Mouse (Mus musculus) frontal cortex, adult 2 months (tissue): ENCODE measurements around the gene Ext2. TPM values are rescaled to one million over a fixed set of nuclear protein-coding genes. Genes with fewer than 3 reads are reported as not detected.

Experiments
- DNase-seq, 2 experiments: peaks; one replicate each; pipeline ENCODE4 v3.0.0; 2022; ENCODE audit warnings: low spot score in 1 of 2; ENCODE audit errors: extremely low spot score in 1 of 2
- polyA plus RNA-seq: library from polyadenylated mRNA; depleted of rRNA; stranded (reverse); fragments of >200 nt; gene quantifications from 2 replicates; pipeline ENCODE4 v1.2.3, GENCODE M21; 2012

The Ext2 gene
- polyA plus RNA-seq, 1 experiment: 28.9 TPM

DNA sequence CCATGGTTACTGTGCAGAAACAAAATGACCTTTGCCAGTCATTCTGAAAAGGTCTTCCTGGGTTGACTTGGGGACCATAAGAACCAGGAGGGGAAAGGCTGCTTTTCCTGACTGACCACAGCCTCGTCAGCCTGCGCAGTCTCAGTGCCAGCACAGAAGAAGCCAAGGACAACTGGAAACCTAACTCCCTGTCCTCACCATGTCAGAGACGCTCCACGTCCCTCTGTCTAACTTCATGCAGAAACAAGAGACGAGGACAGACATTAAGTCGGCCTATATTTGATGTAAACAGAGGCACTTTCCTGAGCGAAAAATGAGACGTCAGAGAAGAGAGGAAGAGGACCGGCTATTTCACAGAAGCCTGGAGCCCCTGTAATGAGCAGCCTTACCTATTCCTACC, 76.6 kb downstream of the Ext2 start:
- no peak for DNase-seq

DNA sequence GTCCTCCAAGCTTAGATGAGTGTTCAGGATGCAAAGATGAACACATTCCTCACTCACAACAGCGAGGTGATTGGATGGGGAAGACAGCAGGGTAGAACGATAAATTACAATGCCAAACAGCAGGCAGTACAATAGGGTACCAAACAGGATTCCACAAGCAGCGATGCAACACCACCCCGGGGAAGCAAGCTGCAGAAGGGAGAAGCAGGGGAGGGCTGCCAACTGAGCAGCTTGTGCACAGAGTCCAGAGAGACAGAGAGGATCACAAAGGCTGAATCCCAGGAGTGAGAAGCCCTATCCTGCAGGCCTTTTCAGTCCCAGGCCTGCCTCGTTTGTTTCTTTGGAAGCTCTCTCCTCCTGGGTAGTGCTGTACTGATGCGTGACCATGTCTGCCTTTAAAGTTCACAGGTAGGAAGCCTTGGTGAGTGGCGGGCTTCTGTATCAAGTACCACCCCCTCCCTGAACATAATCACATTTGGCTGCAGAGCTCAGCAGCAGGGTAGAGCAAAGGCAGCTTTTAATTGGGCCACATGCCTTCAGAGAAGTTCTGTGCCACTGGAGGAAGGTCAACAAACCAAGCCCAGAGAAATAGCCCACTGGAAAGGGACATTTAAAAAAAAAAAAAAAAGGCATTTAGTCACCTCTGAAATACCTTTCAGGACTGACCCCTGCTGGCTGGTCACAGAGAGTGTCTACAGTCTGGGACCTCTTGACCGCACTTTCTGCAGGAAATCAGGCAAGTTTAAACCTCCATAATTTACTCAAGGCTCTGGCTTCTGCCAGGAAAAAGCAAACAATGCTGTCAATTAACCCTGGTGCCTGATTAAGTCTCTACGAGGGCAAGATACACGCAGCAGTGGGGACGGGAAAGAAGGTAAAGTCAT, 77.8 kb downstream of the Ext2 start:
- peak in 1 of 2 experiments; percentile 32 for DNase-seq

DNA sequence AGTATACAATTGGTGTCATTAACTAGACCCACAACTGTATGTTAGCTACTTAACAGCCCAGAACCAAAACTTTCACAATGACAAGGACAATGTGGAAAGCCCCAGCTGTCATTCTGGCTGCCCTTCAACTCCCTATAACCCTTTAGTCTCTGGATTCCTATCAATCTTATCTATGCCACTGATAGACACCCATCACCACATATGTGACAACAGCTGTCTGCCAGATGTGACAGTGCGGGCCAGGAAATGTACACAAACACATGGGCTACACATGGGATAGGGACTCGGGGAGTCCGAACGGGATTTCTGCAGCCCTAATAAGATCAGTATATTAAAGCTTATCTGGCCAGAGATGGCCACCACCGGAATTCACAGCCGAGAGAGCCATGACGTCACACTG, 80.7 kb downstream of the Ext2 start:
- DNase-seq: no peak

DNA sequence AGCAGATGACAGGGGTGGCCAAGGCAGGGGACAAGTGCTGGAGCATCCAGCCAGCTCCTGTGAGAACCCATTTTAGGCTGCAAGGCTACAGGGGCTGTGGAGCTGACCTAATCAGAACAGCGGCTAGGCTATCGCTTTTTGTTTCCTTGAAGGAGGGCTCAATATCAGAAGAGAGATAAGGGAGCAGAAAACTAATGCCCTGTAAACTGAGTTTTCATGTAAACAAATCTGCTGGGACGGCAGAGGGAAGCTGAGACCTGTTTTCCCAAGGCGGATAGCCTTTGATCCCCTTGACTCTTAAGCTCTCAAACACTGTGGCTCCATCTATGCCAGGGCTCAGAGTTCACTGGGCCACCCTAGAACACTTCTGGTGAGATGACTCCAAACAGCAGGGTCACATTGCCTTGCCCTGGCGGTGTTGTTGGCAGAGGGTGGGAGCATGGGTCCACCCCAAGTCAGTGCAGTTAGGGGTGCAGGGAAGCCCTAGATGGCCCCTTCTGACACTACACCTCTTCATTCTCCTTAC, 83.3 kb downstream of the Ext2 start:
- no peak for DNase-seq

DNA sequence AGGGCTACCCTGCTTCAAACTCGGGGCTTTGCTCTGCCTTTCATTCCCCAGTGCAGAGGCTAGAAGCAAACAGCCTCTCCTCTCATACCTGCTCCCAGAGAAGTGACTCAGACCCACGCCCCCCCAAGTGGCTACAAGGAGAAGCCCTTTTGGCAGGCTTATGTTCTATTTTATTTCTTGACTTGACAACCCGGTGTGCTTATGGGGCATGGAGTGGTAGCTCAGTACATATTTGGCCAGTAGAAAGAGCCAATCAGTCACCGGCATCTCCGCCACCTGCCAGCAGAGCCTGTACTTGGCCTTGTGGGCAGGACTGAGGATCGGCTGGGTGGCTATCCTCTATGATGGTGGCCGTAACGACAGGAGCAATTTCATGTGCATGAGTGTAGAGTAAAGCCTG, 85.2 kb downstream of the Ext2 start:
- no peak for DNase-seq

DNA sequence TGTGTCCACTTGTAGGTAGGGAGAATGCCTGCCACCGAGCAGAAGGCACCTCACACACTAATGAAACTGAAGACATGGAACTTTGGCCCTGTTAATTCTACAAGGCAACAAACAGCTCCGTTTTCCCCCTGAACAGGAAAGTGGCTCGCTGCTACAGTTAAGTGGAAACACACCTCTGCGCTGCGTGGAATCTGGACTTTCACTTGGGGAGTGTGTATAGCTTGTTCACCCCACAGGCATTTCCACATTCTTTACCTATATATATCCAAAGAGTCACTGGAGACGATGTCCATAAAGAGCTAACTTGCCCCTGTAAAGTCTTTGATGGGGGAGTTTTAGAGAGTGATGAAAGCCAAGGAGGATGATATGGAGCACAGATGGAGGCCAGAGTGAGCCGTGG, 89.7 kb downstream of the Ext2 start:
- DNase-seq: no peak

DNA sequence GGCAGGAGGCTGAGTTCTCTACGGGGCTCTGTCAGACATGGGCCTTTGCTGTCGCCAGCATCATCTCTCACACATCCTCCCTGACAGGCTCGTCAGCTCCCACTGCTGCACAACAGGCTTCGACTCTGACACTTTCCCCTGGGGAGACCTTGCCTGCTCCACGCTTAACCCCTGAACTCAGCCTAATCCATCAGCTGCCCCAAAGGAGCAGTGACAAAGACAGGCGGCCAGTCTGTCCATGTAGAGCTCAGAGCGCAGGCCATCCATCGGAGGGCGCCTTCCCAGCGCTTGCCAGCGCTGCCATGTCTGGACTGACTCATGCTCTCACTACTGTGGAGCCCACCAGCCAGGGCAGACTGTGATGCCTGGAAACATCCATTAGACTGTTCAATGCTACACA, 92.8 kb downstream of the Ext2 start:
- no peak for DNase-seq

DNA sequence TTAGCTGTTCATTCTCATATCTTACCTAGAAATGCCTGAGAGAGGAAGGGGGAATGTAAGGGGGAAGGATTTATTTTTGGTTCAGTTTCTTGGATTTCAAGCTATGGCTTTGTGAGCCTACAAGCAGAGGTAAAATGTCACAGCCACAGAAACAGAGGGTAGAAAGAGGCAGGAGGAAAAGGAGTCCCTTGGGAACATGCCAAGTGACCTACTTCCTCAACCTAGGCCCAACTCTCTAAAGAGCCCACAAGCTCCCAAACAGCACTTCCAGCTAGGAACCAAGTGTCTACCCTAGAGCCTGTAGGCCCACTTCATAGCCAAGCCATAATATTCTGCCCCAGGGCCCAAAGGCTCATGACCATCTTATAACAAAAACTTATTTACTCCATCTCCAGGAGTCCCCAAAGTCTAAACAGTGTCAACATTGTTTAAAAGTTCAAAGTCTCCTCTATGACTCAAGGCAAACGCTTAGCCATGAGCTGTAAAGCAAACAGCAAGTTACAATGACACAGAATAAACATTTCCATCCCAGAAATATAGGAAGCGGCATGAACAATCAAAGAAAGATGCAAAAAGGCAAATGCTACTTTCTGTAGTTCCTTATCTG, 99.1 kb downstream of the Ext2 start:
- DNase-seq: no peak

DNA sequence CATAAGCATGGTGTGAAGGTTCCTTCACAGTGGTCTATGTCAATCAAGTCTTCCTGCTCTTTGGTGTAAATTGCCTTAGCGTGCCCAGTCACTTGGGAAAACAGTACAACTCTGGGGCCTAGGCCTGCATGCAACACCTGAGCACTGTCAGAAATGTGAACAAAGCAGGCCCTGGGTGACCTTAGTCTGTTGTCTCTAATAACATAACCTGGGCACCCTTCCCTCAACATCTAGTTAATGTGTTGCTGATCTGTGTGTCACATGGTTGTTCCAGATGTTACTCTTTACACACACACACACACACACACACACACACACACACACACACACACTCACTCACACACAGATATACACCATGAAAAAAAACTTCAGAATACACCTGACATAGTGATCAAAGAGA, 101.4 kb downstream of the Ext2 start:
- no peak for DNase-seq

DNA sequence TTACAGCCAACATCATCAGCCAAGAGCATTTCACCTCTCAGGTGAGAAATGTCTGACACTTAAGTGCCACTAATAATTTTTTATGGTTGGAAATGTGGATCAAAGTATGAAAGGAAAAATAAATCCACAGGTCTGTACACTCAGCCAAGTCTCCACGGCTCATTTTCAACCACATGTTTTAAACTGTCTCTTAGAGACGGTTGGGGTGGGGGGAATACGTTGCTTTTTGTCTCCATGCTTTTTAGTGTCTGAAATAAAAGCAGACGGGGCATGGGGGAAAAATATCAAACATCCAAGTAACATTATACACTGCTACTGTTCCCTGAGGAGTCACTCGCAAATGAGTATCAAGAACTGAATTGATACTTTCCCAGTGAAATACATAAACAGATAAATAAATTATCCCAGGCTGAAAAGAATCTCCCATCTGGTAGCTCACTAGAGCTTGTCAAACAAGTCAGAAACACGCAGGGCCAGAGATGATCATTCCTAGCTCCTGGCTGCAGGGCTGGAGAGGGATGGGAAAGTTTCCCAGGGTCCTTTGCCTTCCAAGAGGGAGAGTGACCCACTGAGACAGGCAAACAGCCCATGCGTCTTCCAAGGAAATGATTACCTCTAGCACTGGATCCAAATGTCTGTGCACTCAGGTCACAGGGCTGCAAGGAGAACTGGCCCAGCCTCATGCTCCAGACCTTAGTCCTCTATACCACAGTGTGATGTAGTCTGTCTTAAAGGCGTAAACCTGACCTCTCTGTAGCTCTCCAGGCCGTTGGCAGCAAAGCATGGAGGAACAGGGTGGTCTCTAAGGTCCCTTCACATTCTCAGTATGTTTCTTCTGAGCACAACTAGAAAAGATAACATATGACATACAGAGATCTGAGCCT, 102.3 kb downstream of the Ext2 start:
- no peak for DNase-seq

DNA sequence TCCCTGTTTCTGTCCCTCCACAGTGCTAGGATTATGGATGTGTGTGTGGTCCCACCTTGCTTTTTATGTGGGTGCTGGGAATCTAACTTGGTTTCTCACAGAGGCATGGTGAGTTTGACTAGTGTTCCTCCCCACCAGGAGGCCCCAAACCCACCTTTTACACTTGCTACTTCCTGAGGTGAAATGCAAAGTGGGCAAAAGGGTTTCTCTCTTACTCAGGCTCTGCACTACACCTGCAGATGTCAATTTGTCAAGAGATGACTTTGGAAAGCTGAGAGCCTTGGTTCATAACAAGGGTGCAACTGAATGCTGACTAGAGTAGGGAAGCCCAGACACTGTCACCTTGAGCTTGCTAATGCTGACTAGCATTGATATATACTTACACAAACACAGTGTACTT, 109.1 kb downstream of the Ext2 start:
- DNase-seq: no peak

DNA sequence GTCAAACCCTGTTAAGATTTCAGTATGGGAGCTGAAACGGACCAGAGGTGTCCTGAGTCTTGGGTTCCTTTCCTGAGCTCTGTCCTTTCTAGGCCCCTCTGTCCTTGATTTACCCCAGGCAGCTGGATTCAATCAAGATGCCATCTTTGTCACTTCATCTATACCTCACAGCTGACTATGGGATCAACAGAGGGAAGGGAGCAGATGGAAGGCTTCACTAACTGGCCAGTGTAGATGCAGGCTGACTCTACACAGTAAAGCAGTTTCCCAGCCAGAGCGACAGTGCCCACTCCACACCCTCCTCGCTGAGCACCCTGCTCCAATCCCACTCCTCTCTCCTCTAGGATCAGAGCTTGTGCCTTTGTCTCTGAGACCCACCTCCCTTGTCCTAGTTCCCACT, 110.9 kb downstream of the Ext2 start:
- DNase-seq: no peak

DNA sequence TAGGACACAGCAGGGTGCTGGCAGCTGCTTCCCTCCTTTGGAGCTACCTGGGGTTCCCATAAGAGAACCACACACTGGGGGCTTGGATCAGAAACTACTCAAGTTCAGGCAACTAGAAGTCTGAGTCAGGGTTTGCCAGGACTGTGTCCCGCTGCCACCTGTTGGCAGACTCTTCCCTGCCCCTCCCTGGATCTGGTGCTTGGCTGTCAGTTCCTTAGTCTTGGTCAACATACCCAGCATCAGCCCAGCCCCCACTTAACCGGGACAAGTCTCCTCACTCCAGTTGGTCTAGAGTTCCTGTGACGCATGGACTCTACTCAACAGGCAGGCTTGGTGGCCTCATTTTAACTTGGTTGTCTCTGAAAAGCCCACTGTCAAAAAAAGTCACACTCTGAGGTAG, 112.7 kb downstream of the Ext2 start:
- no peak for DNase-seq

DNA sequence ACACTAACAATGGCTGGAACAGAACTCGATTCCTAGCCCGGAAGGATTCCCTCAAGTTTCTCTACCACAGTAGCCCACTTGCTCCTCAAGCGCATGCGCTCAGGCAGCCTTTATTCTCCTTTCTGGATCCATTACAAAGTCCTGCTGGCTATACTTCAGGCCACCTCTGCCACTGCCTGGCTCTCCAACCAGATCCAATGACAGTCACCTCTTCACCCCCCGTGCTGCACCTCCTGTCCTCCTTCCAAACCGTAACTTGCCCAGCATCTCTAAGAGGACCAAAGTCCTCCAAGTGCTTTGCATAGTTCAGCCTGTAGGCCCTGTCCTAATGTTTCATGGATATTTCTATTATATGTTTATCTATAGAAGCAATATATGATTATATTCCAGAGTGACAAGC, 113.1 kb downstream of the Ext2 start:
- no peak for DNase-seq

DNA sequence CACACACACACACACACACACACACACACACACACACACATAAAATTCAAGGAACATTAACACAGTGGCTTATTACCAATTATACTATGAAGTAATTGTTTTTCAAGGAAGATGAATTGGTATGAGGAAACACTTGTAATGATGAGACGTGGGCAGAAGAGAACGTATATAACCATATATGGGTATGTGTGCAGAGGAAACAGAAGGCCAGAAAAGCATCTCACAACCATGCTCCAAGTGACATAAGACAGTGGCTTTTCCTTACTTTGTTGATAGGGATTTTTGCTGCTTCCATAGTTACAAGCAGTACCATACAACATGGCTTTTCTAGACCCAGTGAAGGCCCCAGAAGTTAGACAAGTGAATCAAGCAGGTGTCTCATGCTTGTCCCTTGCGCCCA, 115.5 kb downstream of the Ext2 start:
- peak in 1 of 2 experiments; percentile 12 for DNase-seq

DNA sequence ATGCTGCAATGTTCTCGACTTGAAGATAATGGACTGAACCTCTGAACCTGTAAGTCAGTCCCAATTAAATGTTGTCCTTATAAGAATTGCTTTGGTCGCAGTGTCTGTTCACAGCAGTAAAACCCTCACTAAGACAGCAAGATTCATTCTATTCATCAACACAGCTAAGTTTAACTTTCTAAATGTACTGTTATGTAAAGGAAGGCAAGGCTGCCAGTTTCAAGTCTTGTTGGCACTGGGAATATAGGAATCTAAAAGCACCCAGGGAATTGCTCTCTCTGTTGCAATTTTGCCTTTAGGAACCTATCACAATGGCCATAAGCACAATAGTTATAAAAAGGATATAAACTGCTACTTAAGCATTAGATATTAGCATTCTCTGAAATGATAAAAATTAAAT, 116.0 kb downstream of the Ext2 start:
- DNase-seq: peak in 1 of 2 experiments; percentile 45

DNA sequence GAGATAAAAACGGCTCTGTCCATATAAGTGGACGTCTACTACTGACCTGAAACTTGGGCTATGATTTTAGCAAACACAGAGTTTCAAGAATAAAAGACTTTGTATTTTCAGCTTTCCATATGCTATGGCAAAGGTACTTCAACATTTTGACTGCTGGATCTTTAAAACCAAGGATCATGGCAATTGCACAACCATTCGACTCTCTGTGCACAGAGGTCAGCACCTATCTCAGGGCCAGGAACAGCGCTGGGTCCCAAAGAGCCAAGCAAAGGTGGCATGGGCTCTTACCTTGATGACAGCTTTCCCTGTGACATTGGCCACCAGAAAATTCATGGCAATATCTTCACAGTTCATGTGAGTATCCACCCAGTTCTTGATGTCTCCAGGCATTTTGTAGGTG, 118.2 kb downstream of the Ext2 start:
- DNase-seq: no peak

DNA sequence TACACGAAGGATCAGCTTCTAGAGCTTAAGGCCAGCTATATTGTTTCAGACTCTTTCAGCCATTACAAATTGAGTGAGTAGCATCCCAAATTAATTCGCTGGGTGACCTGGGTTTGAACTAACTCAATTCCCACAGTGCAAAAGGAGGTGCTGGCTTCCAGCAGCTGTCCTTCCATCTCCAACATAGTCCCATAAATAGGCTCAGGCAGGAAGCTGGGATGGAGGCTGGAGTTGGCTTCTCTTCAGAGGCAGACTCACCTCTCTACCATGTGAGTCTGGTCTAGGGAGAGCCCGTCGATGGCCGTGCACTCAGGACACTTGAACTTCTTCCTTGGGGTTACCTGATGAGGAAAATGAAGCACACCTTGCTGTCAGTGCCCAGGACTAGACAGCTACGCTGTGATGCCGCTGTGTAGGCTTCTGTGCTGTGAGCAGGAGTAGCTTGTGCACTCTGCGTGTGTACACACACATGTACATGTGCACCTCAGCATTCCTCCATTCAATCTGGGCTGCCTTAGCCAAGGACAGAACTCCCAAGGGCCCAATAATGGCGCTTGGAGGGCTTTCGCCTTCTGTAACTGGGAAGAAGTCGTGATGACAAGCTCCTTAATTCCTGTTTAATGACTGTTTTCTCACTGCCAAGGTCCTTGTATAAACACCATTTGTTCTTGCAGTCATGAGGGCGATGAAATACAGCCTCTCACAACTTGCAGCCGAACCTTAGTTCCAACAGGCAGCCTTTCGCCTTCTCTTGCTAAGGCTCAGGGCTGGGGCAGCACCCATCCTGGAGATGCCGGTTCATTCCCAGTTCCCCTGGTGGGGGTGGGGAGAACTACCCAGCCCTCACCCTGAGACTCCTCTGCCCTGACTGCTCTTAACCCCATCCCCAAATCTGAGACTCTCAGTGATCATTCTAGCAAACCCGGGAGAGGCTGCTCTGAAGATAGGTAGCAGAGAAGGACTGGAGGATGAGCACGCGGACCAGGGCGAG, 119.1 kb downstream of the Ext2 start:
- DNase-seq: no peak

DNA sequence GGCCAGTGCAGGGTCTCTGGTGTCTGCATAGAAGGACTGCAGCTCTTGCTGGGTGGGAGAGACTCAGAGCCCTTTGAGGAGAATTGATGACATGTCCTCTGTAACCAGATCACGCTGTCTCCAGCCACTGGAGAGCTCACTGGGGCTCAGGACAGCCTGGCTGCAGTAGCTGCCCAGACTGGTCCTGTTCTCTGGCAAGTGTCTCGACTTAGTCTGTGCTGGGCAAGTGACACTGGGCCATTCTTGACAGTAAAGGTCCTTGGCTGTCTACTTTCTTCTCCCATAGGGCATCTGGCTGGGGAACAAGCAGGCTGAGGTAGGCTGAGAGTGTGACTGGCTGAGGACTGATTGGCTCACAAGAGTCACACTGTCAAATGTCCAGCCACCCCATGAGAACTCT, 123.0 kb downstream of the Ext2 start:
- no peak for DNase-seq

DNA sequence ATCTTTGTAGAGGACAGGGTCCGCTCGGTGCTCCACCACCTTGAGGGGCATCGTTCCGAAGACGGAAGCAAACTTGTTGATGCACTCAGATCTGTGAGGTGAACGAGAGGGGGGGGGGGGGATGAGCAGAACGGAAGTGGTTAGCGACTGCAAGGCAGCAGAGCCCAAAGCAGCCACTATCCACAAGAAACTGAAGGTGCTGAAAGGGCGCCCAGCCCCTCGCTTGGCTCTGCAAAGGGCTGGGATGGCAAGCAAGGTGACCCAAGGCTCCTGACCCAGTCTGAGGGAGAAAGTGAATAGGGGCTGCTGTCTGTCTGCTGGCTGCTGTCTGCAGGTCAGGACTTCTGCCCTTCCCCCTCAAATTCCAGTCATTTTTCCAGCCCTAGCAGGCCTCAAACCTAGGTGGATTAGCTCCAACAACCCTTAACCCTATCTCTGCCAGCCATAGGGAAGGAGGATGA, 126.2 kb downstream of the Ext2 start:
- DNase-seq: no peak
